Mouse (Mus musculus) mesoderm, embryonic 11.5 days (tissue): ENCODE measurements around the gene Popdc2.
A peak's percentile ranks its signal among the peaks of the same experiment; 100 is the strongest.

Source experiments
- DNase-seq: peaks from one replicate; pipeline ENCODE4 v3.0.0-alpha.2; 2012; ENCODE audit warnings: low read depth, low spot score

The Popdc2 gene

DNA sequence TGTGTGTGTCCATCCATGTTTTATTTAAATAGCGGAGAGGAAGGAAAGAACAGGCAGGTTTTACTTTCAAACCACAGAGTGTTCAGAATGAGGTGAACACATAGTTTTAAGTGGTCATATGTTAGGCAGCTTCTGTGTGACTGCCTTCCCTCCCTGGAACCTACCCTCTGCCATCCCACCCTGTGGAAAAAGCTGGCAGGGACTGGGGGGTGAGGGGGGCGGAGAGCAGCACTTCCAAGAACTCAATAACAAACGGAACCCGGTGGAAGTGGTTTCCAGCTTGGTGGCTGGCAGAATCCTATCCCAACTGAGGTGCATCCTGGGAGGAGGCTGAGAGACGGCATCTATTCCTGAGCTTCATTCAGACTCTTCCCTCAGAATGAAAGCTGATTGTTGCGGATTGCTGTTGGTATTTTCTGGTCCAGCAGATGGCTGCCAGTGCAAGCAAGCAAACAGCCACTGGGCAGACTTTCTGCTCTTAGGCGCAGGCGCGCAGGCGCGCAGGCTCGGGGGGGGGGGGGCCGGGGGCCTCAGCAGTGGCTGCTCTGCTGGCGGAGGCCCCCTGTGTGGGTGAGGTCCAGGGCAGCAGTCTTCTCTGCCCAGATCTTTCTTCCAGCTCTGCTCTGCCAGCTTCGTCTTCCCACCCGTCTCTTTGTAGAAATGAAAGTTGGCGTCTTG lies 14.3 kb downstream of the Popdc2 start:
- no peak for DNase-seq

- DNase-seq = no peak
Observed at GRCm38 (mm10) chr16:38376841-38377249, 14.8 kb downstream of the Popdc2 start.

DNA sequence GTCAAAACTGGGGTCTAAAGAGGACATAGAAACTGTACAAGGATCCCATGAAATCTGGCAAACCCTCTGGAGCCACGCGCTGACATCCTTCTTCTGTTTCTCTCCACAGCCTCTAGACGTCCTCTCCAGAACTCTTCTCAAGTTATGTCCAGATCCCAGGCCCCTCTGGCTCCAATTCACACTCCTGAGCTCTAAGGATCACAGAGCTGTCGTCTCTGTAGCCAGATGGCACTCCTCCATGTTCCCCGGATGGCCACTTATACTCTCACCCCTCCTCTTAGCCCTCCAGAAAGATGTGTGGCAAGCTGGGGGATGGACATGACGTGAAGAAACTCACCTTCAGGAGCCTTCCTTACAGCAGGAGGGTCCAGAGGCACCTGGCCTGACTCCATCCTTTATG lies 15.5 kb downstream of the Popdc2 start:
- DNase-seq = no peak

GRCm38 (mm10) chr16:38378591-38378990 lies 16.6 kb downstream of the Popdc2 start:
- DNase-seq = no peak

GRCm38 (mm10) chr16:38379088-38379487 lies 17.1 kb downstream of the Popdc2 start:
- no peak for DNase-seq

- DNase-seq = no peak
Observed at GRCm38 (mm10) chr16:38379493-38379892, 17.5 kb downstream of the Popdc2 start.

- DNase-seq = no peak
Observed at GRCm38 (mm10) chr16:38379926-38380325, 17.9 kb downstream of the Popdc2 start.

GRCm38 (mm10) chr16:38383683-38384082 lies 21.7 kb downstream of the Popdc2 start:
- DNase-seq = no peak

DNA sequence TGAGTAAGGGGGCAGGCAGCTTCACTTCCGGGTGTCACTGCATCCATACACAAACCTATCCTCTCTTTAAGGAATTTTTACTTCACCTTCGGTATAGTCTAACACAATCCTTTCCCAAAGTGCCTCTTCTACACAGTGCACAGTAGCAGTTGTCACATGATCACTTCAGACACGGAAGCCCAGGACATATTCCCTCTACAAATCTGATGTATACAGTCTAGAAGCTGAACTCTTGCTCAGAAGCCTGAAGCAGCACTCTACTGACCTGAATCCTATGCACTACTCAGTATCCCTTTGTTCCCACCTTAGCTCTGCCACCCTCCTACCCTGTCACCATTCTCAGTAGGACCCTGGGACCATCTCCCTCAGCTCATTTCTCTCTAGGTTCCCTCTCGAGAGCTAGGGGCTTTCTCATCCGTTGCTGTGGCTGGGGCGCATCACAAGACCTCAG lies 23.2 kb downstream of the Popdc2 start:
- no peak for DNase-seq

- DNase-seq = no peak
Observed at GRCm38 (mm10) chr16:38385700-38386099, 23.7 kb downstream of the Popdc2 start.

DNA sequence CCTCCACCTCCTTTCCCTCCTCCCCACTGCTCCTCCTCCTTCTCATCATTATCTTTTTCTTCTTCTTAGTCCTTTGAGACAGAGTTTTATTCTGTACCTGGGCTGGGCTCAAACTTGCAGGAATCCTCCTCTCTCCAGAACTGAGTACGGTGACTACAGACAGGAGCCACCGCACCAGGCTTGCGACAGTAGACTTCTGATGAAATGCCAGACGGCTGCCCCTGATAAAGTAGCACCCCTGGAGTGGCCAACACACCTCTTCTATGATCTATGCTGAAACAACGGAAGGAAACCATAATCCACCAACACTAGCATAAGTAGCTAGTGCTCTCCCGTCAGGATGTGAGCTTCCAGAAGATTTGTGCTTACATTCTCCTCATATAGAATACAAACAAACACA lies 25.4 kb downstream of the Popdc2 start:
- DNase-seq = no peak

GRCm38 (mm10) chr16:38388757-38389156 lies 26.7 kb downstream of the Popdc2 start:
- DNase-seq = no peak

DNA sequence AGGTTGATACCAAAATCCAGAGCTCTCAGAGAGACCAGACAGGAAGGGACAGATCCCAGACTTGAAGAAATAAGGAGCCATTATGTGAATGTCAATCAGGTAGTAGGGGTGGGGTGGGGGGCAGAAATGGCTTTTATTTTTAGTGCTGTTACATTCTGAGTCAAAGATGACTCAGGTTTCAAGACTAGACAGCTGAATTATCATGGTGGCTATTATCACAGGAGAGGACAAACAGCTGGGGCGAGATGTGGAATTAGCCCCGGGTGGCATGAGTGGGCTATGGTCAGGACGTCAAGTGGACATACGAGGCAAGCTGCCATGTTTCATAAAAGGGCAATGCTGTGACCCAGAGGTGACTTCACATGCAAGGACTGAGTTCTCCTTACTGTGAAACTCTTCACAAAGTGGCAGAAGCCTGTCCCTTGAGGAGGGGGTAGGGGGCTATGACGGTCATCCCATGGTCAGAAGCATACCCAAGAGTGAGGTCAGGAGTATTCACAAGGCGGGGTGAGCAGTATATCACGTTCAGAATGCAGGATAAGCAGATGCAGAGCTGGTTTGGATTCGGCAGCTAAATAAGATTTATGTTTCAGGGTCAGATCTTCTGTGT lies 27.4 kb downstream of the Popdc2 start:
- no peak for DNase-seq

DNA sequence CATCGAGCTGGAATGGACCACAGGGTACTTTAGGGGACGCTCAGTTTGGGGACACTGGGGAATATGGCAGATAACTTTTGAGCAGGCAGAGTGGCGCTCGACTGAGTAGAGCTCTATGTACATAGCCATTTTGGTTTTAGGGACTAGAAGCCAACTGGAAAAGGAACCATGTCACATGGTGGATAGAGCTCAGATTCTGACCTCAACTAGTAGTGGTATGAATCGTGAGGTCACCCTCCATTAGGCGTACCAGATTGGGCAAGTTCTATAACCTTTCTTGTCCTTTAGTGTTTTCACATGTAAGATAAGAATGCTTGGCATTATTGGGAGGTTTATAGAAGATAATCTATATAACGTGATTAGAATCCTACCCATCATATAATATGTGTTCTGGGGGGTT lies 28.3 kb downstream of the Popdc2 start:
- no peak for DNase-seq

GRCm38 (mm10) chr16:38392126-38392894 lies 30.3 kb downstream of the Popdc2 start:
- DNase-seq = no peak

GRCm38 (mm10) chr16:38394191-38394618 lies 32.2 kb downstream of the Popdc2 start:
- DNase-seq = no peak

- no peak for DNase-seq
Observed at GRCm38 (mm10) chr16:38395060-38395730, 33.2 kb downstream of the Popdc2 start.

- no peak for DNase-seq
Observed at GRCm38 (mm10) chr16:38396155-38396554, 34.1 kb downstream of the Popdc2 start.

DNA sequence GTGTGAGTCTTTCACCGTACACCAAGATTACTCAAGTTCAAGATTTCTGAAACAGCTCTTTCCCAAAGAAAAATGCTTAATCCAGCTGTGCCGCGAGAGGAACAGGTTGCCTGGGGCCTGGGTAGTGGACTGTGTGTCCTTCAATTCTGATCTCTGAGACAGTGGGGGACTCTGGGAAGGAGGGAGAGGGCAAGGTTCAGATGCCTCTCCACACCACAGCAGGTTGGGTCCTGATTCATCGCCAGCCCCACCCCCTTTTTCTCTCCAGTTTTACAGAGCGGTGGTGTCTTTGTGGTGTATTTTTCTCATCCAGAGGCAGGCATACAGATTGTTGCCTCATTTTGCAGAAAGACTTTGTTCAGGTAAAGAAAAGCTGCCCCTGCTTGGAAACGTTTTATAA lies 36.3 kb downstream of the Popdc2 start:
- no peak for DNase-seq

DNA sequence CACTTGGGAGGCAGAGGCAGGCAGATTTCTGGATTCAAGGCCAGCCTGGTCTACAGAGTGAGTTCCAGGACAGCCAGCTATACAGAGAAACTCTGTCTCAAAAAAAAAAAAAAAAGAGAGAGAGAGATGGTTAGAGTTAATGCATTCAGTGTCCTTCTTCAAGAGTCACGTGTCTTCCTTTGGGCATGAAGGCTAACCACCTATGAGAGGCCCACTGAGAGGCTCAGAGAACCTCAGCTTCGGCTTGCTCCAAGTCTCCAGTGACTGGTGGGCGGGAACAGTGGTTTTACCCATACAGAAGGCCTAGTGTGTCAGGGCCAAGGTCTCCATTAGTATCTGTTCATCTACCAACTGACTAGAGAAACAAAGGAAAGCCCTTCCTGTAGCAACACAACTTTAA lies 37.1 kb downstream of the Popdc2 start:
- DNase-seq = no peak

- peak; percentile 30 for DNase-seq
Observed at GRCm38 (mm10) chr16:38399531-38400231, 37.7 kb downstream of the Popdc2 start.
